Mouse (Mus musculus) heart, adult 9 months (tissue): ENCODE measurements around the gene Tnfrsf13c.

Experiments used
- DNase-seq, 2 experiments: peaks; one replicate each; pipeline ENCODE4 v3.0.0; 2022; ENCODE audit warnings: low spot score in 2 of 2

The Tnfrsf13c gene

GRCm38 (mm10) chr15:82184656-82185055, 39.5 kb downstream of the Tnfrsf13c start:
- no peak for DNase-seq

GRCm38 (mm10) chr15:82184183-82184582, 40.0 kb downstream of the Tnfrsf13c start:
- DNase-seq = no peak

GRCm38 (mm10) chr15:82183596-82183995, 40.6 kb downstream of the Tnfrsf13c start:
- DNase-seq = no peak

- DNase-seq = no peak
Measured at GRCm38 (mm10) chr15:82182311-82182710, 41.9 kb downstream of the Tnfrsf13c start.

- DNase-seq = no peak
Measured at GRCm38 (mm10) chr15:82181131-82181530, 43.0 kb downstream of the Tnfrsf13c start.

GRCm38 (mm10) chr15:82177743-82178290, 46.4 kb downstream of the Tnfrsf13c start:
- DNase-seq = no peak

GRCm38 (mm10) chr15:82175091-82175490, 49.1 kb downstream of the Tnfrsf13c start:
- DNase-seq = no peak

GRCm38 (mm10) chr15:82172648-82173047, 51.5 kb downstream of the Tnfrsf13c start:
- no peak for DNase-seq
